Mouse (Mus musculus) liver, embryonic 16.5 days (tissue): Measurements from ENCODE around the gene Gpr162. TPM values are rescaled to one million over a fixed set of nuclear protein-coding genes. Genes with fewer than 3 reads are reported as not detected.
"Not testable (repeated sequence)": the region's sequence is repeated elsewhere in the genome, so short reads cannot be mapped to it uniquely, and the experiment has no call there.

ENCODE experiments used
- ATAC-seq: fragments of 200-750 bp; cut with Nextera tagmentation; 2 replicates; pipeline ENCODE4 v1.8.0; 2017; ENCODE audit warnings: low read depth, mild to moderate bottlenecking, moderate number of reproducible peaks, moderate library complexity
- H3K27ac ChIP-seq: fragments of 300-500 bp; sonication (generic); 2 replicates; pipeline ENCODE4 v1.5.1; 2014; ENCODE audit warnings: mild to moderate bottlenecking, low read length
- H3K27me3 ChIP-seq: fragments of 300-500 bp; sonication (generic); 2 replicates; pipeline ENCODE4 v1.6.1; 2014; ENCODE audit warnings: low read depth, low read length, mixed read lengths; ENCODE audit not compliant: control insufficient read depth, insufficient read depth
- H3K36me3 ChIP-seq: fragments of 300-500 bp; sonication (generic); 2 replicates; pipeline ENCODE4 v1.6.1; 2014; ENCODE audit warnings: mild to moderate bottlenecking; ENCODE audit not compliant: control insufficient read depth, insufficient read depth
- H3K4me1 ChIP-seq: fragments of 300-500 bp; sonication (generic); 2 replicates; pipeline ENCODE4 v1.6.1; 2014; ENCODE audit warnings: low read depth, low read length, mixed read lengths; ENCODE audit not compliant: control insufficient read depth
- H3K4me2 ChIP-seq: fragments of 300-500 bp; sonication (generic); 2 replicates; pipeline ENCODE4 v1.6.1; 2014; ENCODE audit warnings: low read depth, low read length, mixed read lengths
- H3K4me3 ChIP-seq: fragments of 300-500 bp; sonication (generic); 2 replicates; pipeline ENCODE4 v1.5.1; 2014; ENCODE audit warnings: low read depth, mild to moderate bottlenecking, low read length
- H3K9ac ChIP-seq: fragments of 300-500 bp; sonication (generic); 2 replicates; pipeline ENCODE4 v1.6.1; 2014; ENCODE audit warnings: low read depth, low read length
- H3K9me3 ChIP-seq: fragments of 300-500 bp; sonication (generic); replicated peaks from 2 replicates; pipeline ENCODE4 v1.6.1; 2016; ENCODE audit warnings: low read length; ENCODE audit not compliant: control insufficient read depth
- WGBS: fragments of 180-500 bp; shearing (Covaris S2); extraction: QIAGEN DNeasy Blood & Tissue Kit; methylation state at CpG from one replicate; pipeline ENCODE4 v1.1.7; 2014; ENCODE audit not compliant: insufficient replicate concordance; 5-methylcytosine and 5-hydroxymethylcytosine counted together
- polyA plus RNA-seq: library from polyadenylated mRNA; unstranded; fragments of >200 nt; fragmentation: Nextera tagmentation; extraction: Ambion mirVana; gene quantifications from 2 replicates; pipeline ENCODE4 v1.2.1, GENCODE M21; 2015

Gene Gpr162
- polyA plus RNA-seq, 1 experiment from 2014 or later, result 0.02 TPM

DNA sequence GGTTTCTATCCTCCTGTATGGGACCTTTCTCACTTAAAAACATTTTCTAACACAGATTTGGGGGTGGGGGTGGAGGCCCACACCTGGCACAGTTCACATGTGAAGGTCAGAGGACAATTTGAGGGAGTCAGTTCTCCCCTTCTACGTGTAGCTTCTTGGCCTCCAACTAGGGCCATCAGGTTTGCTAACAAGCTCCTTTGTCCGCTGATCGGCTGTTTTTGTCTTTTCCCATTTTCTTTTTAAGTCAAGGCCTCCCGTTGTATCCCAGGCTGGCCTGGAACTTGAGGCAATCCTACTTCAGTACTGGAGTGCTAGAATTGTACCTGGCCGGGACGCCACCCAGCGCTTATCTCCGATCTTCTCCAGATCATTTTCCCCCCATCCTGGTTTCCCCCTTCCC is 32.1 kb downstream of the Gpr162 start:
- peak overlapping the region; percentile 81 for H3K4me3 ChIP-seq

DNA sequence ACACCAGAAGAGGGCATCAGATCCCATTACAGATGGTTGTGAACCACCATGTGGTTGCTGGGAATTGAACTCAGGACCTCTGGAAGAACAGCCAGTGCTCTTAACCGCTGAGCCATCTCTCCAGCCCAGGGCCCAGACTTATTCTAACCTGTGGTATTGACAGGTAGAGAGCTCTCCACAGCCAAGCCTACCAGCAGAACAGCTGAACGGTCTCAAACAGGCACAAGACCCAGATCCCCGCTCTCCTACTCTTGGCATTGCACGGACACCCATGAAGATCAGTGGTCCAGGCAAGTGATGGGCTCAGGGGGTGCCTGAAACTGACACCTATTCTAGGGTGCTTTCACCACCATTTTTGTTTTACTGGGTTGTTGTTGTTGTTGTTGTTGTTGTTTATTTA is 32.6 kb downstream of the Gpr162 start:
- not testable (repeated sequence) for H3K27ac ChIP-seq
- peaks cover 37% of the 10 kb centered on the region for H3K36me3 ChIP-seq

More for the DNA sequence above, 32.1 kb downstream of the Gpr162 start:
- no peaks in the 10 kb centered on the region for H3K9me3 ChIP-seq
- 94% methylated on average over 8 of the region's 8 CpGs for WGBS
- no peak overlapping the region for H3K27ac ChIP-seq
- H3K4me1 ChIP-seq, result peaks cover 18% of the 10 kb centered on the region
- ATAC-seq, result no peak
- H3K4me2 ChIP-seq, result peak overlapping the region; percentile 61
- peaks cover 35% of the 10 kb centered on the region for H3K36me3 ChIP-seq
- H3K9ac ChIP-seq, result no peak overlapping the region; the same call in 1 of the 2 replicates
- no peaks in the 10 kb centered on the region for H3K27me3 ChIP-seq

DNA sequence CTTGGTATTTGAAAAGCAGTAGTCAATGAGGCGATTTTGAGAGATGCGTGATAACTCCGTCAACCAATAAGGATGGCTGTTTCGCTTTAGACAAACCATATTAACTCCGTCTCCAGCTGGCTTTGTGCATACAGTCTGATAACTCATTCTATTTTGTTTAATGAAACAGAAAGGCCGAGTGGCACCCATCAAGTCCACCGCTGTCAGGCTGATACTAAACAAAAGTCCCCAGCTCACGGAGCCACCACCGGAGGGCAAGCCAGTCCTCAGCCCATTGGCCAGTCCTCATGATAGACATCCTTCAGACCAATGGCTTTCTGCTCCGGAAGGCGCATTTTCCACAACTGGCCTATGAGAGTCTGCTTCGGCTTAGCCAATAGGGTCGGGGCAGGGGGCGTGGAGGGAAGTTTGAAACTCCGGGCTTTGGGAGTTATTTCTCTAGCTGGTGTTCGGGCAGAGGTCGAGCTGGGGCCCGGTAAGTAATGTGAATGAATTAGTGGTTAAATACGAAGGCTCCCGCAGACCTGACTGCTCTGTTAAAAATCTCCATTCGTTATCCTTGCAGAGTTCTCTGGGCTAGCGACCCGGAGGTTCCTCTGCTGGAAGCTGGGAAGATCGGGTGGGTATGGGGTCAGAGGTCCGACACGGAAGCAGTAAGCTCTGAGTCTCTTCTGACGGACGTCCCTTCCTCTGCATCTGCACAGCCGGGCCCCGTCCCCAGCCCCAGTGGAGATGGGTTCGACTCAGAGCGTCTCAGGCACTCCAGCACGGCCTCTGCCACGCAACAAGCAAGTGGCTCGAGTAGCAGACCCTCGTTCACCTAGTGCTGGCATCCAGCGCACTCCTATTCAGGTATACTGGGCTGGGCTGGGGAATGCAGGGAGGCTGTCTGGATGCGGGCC is 33.7 kb downstream of the Gpr162 start:
- ATAC-seq, result peak; percentile 79
- Histone ChIP-seq H3K4me1 (peaks cover 18% of the 10 kb centered on the region), H3K36me3 (peaks cover 43% of the 10 kb centered on the region), H3K4me3 (peak overlapping the region; percentile 81), H3K4me2 (peak overlapping the region; percentile 73), H3K27ac (peak overlapping the region; percentile 96), H3K27me3 (no peaks in the 10 kb centered on the region), H3K9ac (peak overlapping the region; percentile 89), H3K9me3 (no peaks in the 10 kb centered on the region)
- under 1% methylated on average over 38 of the region's 38 CpGs for WGBS

More for the DNA sequence above, 32.6 kb downstream of the Gpr162 start:
- 94% methylated on average over 4 of the region's 4 CpGs for WGBS
- Histone ChIP-seq H3K9ac (peak overlapping the region; percentile 89), H3K4me2 (peak overlapping the region; percentile 61), H3K4me1 (peaks cover 18% of the 10 kb centered on the region), H3K4me3 (peak overlapping the region; percentile 81)
- not testable (repeated sequence) for H3K9me3 ChIP-seq, ATAC-seq, H3K27me3 ChIP-seq

DNA sequence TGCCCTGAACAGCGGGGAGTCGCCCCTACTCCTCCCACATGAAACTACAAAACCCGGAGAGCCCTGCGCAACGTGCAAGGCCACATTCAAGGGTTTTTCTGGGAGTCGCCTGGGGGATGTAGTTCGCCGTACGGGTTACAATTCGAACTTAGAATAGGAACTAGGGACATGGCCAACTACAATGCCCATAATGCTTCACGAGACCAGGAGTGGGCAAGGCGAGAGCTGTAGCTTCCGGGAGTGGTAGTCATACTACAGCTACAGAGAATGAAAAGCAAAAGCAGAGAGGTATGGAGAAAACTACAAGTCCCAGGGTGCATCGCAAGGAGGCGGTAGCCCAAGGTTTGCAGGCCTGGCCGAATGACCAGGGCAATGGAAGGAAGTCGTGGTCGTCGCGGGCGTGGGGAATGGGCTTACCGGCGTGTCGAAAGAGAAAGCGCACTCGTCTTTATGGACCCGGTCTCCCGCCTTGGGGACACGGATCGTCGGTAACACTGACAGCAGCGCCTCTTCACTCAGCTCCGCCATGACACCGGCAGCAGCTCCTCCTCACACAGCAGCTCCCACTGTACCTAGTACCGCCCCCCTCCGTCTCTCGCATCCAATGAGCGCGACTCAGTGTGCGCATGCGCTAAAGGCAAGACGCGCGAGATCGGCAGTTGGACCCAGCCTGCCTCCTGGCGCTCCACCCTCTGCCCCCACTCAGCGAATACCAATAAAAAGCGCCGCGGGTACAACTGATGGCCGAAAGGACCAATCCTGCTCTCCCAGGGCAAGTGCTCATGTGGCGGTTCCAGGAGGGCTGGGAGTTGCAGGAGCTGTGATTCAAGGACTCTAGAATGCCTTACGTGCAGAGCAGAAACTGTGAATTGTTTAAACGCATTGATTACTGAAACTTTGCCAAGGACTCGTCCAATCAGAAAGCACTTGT is 34.6 kb downstream of the Gpr162 start, which contains the start of the genes Usp5 and Cdca3:
TSS of gene Usp5 (minus strand) at position 617 of the 931 bp plus-strand sequence.
TSS of gene Cdca3 (plus strand) at position 680 of the 931 bp plus-strand sequence.
- Histone ChIP-seq H3K36me3 (peaks cover 45% of the 10 kb centered on the region), H3K27ac (peak within 1 kb of the TSS; percentile 96), H3K9ac (peak within 1 kb of the TSS; percentile 89), H3K4me2 (peak within 1 kb of the TSS; percentile 96), H3K4me1 (peaks cover 18% of the 10 kb centered on the region), H3K4me3 (peak within 1 kb of the TSS; percentile 81), H3K9me3 (no peaks in the 10 kb centered on the region), H3K27me3 (no peaks in the 10 kb centered on the region)
- WGBS, result under 1% methylated on average over 53 of the region's 55 CpGs
- peak; percentile 85 for ATAC-seq

DNA sequence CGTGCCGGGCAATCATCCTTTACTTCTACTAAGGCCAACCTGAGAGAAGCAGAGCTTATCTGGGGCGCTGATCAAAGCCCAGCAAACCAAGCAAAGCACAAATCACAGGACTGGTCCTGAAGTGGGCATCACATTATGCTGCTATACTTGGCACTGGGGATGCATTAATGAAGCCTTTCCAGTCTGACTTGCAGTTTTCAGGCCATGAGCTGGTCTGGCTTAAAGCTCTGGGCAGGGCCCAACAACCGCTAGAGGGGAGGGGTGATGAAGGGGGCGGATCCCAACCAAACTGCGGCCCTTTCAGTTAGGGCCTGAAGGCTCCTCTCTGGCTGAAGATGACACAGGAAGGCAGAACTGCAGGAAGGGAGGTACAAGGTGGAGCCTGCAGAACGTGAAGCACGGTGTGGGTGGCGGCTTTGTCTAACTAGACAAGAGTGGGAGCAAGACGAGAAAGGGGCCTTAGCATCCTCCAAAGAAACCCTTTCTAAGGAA is 35.6 kb downstream of the Gpr162 start:
- peaks cover 45% of the 10 kb centered on the region for H3K36me3 ChIP-seq
- H3K4me3 ChIP-seq, result peak overlapping the region; percentile 81
- no peak for ATAC-seq
- no peaks in the 10 kb centered on the region for H3K27me3 ChIP-seq
- H3K27ac ChIP-seq, result peak overlapping the region; percentile 51
- peaks cover 18% of the 10 kb centered on the region for H3K4me1 ChIP-seq
- H3K9me3 ChIP-seq, result no peaks in the 10 kb centered on the region
- WGBS, result 16% methylated on average over 10 of the region's 10 CpGs
- H3K4me2 ChIP-seq, result peak overlapping the region; percentile 96
- H3K9ac ChIP-seq, result peak overlapping the region; percentile 62

DNA sequence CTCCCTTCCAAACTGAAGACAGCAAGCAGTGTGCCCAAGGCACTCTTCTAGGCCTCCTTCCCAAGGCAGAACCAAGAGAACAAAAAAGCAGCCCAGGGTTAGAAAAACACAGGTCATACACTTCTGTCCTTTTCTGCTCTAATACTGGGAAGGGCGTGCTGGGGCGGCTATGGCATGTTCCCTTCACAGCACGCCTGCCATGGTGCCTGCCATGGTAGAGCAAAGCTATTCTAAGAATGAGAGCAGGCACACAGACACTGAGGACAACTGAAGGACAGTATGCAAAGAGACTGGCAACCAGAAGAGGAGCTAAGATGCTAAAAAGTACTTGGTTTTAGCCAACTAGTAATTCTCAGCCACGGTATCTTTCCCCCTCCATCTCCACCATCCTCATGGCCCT is 41.7 kb downstream of the Gpr162 start:
- Histone ChIP-seq H3K9ac (no peak overlapping the region), H3K9me3 (no peaks in the 10 kb centered on the region), H3K27ac (no peak overlapping the region), H3K36me3 (peaks cover 58% of the 10 kb centered on the region), H3K4me3 (no peak overlapping the region), H3K4me2 (no peak overlapping the region), H3K27me3 (no peaks in the 10 kb centered on the region), H3K4me1 (no peaks in the 10 kb centered on the region)
- WGBS, result 86% methylated on average over 4 of the region's 4 CpGs
- no peak for ATAC-seq

DNA sequence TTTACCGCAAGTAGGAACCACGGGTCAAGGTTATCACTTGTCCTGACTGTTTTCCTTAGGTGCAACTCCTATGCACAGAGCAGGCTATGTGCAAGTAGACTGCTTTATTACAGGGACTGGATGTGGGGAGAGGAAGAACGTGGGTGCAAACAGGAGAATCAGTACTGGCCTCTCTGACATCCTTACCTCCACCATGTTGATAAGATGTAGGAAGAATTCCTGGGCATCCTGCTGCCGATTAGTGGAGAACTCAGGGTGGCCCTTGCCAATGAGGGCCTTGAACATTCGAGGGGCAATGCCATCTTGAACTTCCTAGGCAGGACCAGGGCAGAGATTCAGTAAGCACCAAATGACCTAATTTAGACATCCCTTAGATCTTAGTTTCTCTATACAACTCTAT is 42.9 kb downstream of the Gpr162 start:
- H3K27me3 ChIP-seq, result no peaks in the 10 kb centered on the region
- no peak overlapping the region for H3K4me2 ChIP-seq
- H3K9me3 ChIP-seq, result no peaks in the 10 kb centered on the region
- ATAC-seq, result no peak
- H3K27ac ChIP-seq, result no peak overlapping the region
- H3K4me1 ChIP-seq, result no peaks in the 10 kb centered on the region
- no peak overlapping the region for H3K9ac ChIP-seq
- 74% methylated on average over 5 of the region's 5 CpGs for WGBS
- H3K36me3 ChIP-seq, result peaks cover 56% of the 10 kb centered on the region
- H3K4me3 ChIP-seq, result no peak overlapping the region

DNA sequence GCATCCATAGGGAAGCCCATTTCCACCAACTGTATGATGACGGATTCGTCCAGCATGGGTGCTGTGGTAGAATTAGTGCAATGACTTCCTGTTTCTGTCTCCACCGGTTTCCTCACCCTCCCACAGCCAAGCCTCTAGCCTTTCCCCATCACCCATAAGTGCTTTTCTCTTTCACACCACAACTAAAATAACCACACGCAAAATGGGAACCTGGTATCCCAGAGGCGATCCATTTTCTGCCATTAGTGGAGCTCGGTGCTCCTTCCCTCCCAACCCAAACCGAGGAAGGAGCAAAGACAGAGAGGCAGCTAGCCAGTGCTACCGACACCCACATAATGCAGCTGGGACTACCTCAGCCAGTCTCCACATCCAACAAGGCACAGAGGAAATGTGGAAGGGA is 45.8 kb downstream of the Gpr162 start:
- Histone ChIP-seq H3K9me3 (no peaks in the 10 kb centered on the region), H3K27ac (peak overlapping the region; percentile 58; the same call in 1 of the 2 replicates), H3K4me1 (peaks cover 15% of the 10 kb centered on the region), H3K27me3 (no peaks in the 10 kb centered on the region), H3K4me2 (no peak overlapping the region), H3K9ac (no peak overlapping the region), H3K36me3 (peaks cover 35% of the 10 kb centered on the region), H3K4me3 (no peak overlapping the region)
- ATAC-seq, result no peak
- WGBS, result 56% methylated on average over 8 of the region's 8 CpGs
